Mouse (Mus musculus) bone marrow macrophage, adult 2 months (primary cell): ENCODE data around the gene Rnf43. TPM values are rescaled to one million over a fixed set of nuclear protein-coding genes. Genes with fewer than 3 reads are reported as not detected.

ENCODE experiments used
- H3K27ac ChIP-seq: 2 replicates; pipeline ENCODE4 v1.5.1; 2012; ENCODE audit warnings: low read depth, low read length; ENCODE audit not compliant: insufficient read depth
- H3K4me1 ChIP-seq: 2 replicates; pipeline ENCODE4 v1.6.1; 2012; ENCODE audit warnings: low read length; ENCODE audit not compliant: control insufficient read depth, insufficient read depth
- H3K4me3 ChIP-seq: 2 replicates; pipeline ENCODE4 v1.5.1; 2012; ENCODE audit warnings: mild to moderate bottlenecking, low read length, moderate library complexity; ENCODE audit not compliant: insufficient read depth
- CTCF ChIP-seq: IDR thresholded peaks from 2 replicates; pipeline ENCODE4 v1.5.1; 2012; ENCODE audit warnings: low read depth, mild to moderate bottlenecking, low read length, moderate library complexity
- POLR2A ChIP-seq: IDR thresholded peaks from 2 replicates; pipeline ENCODE4 v1.6.1; 2012; ENCODE audit warnings: mild to moderate bottlenecking, low read depth, low read length, borderline replicate concordance
- polyA plus RNA-seq: library from polyadenylated mRNA; stranded (reverse); fragments of >200 nt; gene quantifications from 2 replicates; pipeline ENCODE4 v1.2.4, GENCODE M21; 2012; ENCODE audit not compliant: missing spikeins, insufficient read depth, insufficient read length

The Rnf43 gene
- polyA plus RNA-seq, 1 experiment, result not detected

- peaks cover 44% of the 10 kb centered on the region for H3K4me1 ChIP-seq
These were observed 86.9 kb downstream of the Rnf43 start for GRCm38 (mm10) chr11:87749192-87750042.

DNA sequence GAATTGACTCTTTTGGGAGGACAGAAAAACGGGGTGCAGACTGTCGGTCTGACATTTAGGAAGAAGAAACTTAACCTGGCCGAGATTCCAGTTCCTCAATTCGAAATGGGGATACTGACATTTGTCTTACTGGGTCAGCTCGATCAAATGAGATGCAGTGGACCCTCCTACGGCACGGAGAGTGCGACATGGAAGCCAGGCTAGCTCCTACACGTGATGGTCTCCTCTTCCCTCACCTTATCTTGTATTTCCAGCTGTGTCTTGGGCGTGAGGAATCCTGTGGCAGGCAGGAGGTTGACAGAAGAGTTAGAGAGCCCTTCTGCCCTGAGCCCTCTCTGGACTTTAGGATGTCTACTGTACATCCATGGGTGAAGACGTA, 87.5 kb downstream of the Rnf43 start:
- Histone ChIP-seq H3K27ac (peak overlapping the region; percentile 99), H3K4me3 (peak overlapping the region; percentile 61), H3K4me1 (peaks cover 50% of the 10 kb centered on the region)
- TF ChIP-seq CTCF, result no peak
- no peak for TF ChIP-seq POLR2A

More at GRCm38 (mm10) chr11:87749192-87750042, 86.9 kb downstream of the Rnf43 start:
- peak overlapping the region; percentile 99 for H3K27ac ChIP-seq
- TF ChIP-seq POLR2A (peak; percentile 68; the same call in 1 of the 2 replicates), CTCF (no peak)
- peak overlapping the region; percentile 61 for H3K4me3 ChIP-seq

GRCm38 (mm10) chr11:87750521-87750920, 88.0 kb downstream of the Rnf43 start:
- peak overlapping the region; percentile 61 for H3K4me3 ChIP-seq
- peak overlapping the region; percentile 99 for H3K27ac ChIP-seq
- H3K4me1 ChIP-seq, result peaks cover 50% of the 10 kb centered on the region
- TF ChIP-seq CTCF (no peak), POLR2A (no peak)

- Histone ChIP-seq H3K4me1 (peaks cover 50% of the 10 kb centered on the region), H3K27ac (peak overlapping the region; percentile 99), H3K4me3 (peak overlapping the region; percentile 61)
- no peak; the same call in 1 of the 2 replicates for TF ChIP-seq CTCF
- TF ChIP-seq POLR2A, result no peak
These were observed 88.5 kb downstream of the Rnf43 start for GRCm38 (mm10) chr11:87751031-87751430.

DNA sequence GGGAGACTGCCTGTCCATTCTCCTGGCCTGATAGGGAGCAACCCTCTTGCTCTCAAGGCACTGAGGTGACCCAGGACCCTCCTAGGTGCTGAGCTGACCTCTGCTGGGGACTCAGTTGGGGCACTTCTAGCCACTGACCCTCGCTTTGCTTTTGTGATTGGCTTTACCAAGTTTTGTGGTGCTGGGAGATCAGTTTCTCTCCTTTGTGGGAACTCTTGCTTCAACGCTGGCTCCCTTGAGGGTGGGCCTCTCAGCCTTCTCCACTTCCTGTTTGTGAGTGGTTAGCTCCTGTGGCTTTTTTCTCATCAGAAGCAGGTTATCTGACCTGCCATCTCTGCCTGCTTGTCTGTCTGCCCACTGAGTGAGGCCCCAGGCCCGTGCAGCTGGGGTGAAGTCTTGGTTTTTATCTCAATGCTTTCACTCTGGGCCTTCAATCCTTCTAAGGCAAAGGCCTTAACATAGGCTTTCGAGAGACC, 89.0 kb downstream of the Rnf43 start:
- Histone ChIP-seq H3K4me3 (peak overlapping the region; percentile 61), H3K27ac (peak overlapping the region; percentile 99), H3K4me1 (peaks cover 50% of the 10 kb centered on the region)
- TF ChIP-seq CTCF (no peak), POLR2A (no peak)

GRCm38 (mm10) chr11:87752307-87752706, 89.8 kb downstream of the Rnf43 start:
- peak overlapping the region; percentile 99 for H3K27ac ChIP-seq
- peaks cover 50% of the 10 kb centered on the region for H3K4me1 ChIP-seq
- H3K4me3 ChIP-seq, result no peak overlapping the region
- no peak for TF ChIP-seq POLR2A
- TF ChIP-seq CTCF, result no peak

DNA sequence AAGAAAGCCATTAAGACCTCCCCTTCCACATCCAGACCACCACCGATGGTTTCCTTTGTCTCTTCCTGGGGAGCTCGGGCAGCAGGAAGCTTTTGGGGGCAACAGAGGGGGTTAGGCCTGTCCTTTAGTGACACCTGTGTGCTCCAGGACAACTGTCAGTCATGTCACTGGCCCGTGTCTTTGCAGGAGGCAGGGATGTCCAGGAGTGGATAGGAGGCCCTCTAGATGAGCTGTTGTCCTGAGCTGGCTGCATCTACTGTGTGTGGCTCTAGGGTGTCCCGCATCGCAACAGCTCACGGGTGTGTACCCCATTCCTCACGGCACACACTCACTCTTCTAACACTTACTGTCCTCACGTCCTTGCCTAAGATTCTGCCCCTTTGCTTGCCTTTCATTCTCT, 90.7 kb downstream of the Rnf43 start:
- no peak overlapping the region for H3K4me3 ChIP-seq
- TF ChIP-seq POLR2A, result no peak
- TF ChIP-seq CTCF, result no peak
- peaks cover 47% of the 10 kb centered on the region for H3K4me1 ChIP-seq
- no peak overlapping the region for H3K27ac ChIP-seq

DNA sequence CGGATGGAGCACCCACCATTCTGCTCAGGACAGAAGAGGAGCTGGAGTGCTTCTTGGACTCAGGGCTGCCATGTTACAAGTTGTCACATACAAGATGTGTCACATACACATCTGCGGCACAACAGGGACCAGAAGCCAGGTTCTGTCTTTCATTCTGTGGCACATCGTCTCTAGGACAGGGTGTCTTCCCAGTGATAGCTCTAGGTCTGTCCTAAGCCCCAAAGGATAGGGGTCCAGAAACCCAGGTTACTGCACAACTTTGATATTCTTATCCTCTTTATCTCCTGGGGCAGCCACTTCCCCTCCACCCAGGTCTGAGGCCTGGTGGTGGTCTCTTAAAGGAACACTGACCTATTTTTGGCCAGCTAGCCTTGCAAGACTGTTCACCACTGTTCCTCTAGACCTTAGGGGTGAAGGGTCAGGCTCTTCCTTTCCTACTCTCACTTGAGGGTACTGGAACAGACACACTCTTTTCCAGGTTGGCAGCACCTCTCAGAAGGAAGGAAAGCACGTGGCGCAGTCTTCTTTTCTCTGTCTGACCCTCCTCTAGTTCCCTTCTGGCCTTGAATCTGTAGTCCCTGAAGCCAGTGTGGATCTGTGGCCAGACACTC, 91.5 kb downstream of the Rnf43 start:
- Histone ChIP-seq H3K4me1 (peaks cover 48% of the 10 kb centered on the region), H3K4me3 (no peak overlapping the region), H3K27ac (peak overlapping the region; percentile 82)
- TF ChIP-seq CTCF (no peak), POLR2A (no peak)

DNA sequence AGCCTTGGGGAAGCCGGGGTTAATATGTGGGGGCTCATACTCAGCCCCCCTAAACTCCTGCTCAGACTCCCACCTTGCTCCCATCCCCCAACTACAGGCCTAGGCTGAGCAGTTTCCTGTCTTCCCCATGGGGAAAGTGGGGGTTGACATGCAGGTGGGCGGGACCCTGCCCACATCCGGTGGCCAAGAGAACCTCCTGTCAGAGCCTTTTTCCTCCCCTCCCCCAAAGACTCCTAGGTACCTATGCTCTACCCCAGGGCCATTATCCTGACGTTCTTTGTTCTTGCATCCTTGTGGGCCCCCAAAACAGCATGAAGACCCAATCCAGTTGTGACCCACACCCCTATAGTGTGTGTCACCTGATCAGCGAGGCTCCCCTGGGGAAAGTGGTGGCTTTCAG, 92.1 kb downstream of the Rnf43 start:
- TF ChIP-seq CTCF, result no peak
- no peak for TF ChIP-seq POLR2A
- Histone ChIP-seq H3K4me1 (peaks cover 48% of the 10 kb centered on the region), H3K4me3 (peak overlapping the region; percentile 39), H3K27ac (peak overlapping the region; percentile 82)
